Mouse (Mus musculus): ENCODE results near the gene Rybp.
A peak's percentile ranks its signal among the peaks of the same experiment; 100 is the strongest.

Rybp gene

GRCm38 (mm10) chr6:100287334-100288015 lies at the start of gene Rybp:
TSS of gene Rybp (minus strand) at chr6:100287485.
- peak; percentile 84 for DNase-seq (ENCODE audit: low read depth, low spot score)

GRCm38 (mm10) chr6:100336591-100337148 lies 49.4 kb upstream of the Rybp start:
- no peak for DNase-seq (ENCODE audit: low read depth, low spot score)

- no peak for DNase-seq (ENCODE audit: low read depth, low spot score)
Observed at GRCm38 (mm10) chr6:100335506-100336144, 48.3 kb upstream of the Rybp start.

GRCm38 (mm10) chr6:100333745-100334144 lies 46.5 kb upstream of the Rybp start:
- no peak for DNase-seq (ENCODE audit: low read depth, low spot score)

DNA sequence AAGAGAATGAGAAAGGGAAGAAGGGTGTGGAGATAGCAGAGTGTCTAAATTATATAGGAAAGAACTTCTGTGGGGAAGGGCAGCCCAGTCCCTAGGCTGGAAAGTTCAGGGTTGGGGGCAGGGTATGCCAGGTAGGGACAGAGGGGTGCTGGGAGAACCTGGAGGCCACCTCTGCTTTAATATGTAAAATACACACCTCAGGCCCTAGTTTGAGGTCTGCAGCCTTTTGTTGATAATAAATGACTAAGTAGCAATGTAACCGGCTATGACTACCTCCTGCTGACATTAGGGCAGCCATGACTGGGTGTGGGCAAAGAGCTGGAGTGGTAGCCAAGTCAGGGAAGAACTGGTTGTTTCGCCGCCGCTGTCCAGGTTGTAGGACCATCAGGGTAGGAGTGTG lies 45.2 kb upstream of the Rybp start:
- no peak for DNase-seq (ENCODE audit: low read depth, low spot score)

- no peak for DNase-seq (ENCODE audit: low read depth, low spot score)
Observed at GRCm38 (mm10) chr6:100331582-100331981, 44.3 kb upstream of the Rybp start.

DNA sequence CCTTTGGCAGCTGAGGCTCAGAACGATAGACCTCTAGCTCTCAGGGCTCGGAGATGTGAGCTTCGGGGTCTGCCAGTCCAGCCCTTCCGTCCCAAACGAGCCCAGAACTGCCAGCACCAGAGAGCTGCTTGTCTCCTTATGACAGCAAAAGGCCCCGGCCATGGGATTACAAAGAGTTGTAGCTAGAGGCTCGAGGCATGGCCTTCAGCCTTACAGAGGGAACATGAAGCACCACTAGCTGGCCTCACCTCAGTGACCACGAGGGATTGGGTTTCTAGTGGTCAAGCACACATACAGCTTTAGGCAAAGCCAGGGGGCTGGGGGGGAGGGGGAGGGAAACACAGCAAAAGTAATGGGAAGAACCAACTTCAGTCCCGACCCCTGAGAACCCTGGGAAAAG lies 43.8 kb upstream of the Rybp start:
- no peak for DNase-seq (ENCODE audit: low read depth, low spot score)

GRCm38 (mm10) chr6:100329542-100329941 lies 42.3 kb upstream of the Rybp start:
- no peak for DNase-seq (ENCODE audit: low read depth, low spot score)

GRCm38 (mm10) chr6:100327050-100327449 lies 39.8 kb upstream of the Rybp start:
- no peak for DNase-seq (ENCODE audit: low read depth, low spot score)

DNA sequence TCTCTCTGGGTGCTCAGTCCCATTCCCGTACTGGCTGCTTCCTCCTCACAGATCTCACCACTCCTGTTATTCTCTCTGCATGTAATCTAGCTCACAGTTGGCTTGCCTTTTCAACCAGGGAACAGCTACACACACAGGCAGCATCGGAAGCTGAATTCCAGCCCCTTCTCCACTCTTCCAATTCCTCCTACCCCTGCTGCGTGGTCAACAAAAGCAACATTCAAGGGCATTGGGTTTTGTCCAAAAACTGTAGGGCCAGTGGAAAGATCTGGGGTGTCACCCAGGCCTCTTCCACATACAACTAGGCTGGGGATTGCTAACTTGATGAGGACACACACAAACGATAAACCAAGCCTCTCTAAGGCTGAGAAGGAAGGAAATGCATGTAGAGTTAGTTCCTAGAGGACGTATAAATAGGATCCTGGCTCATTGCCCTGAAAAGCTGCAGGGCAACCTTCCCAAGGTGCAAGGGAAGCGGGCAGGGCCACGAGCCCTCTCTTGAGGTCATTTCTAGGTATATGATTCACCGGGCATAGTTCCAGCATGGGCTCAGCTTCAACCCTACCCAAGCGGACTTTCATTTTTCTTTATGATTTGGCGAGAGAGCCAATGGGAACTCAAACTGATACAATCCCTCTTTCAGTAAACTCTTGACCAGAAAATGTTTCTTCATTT lies 36.6 kb upstream of the Rybp start:
- DNase-seq (ENCODE audit: low read depth, low spot score), result no peak

GRCm38 (mm10) chr6:100322561-100322960 lies 35.3 kb upstream of the Rybp start:
- no peak for DNase-seq (ENCODE audit: low read depth, low spot score)

GRCm38 (mm10) chr6:100322145-100322544 lies 34.9 kb upstream of the Rybp start:
- DNase-seq (ENCODE audit: low read depth, low spot score), result no peak

GRCm38 (mm10) chr6:100314201-100314600 lies 26.9 kb upstream of the Rybp start:
- DNase-seq (ENCODE audit: low read depth, low spot score), result no peak

DNA sequence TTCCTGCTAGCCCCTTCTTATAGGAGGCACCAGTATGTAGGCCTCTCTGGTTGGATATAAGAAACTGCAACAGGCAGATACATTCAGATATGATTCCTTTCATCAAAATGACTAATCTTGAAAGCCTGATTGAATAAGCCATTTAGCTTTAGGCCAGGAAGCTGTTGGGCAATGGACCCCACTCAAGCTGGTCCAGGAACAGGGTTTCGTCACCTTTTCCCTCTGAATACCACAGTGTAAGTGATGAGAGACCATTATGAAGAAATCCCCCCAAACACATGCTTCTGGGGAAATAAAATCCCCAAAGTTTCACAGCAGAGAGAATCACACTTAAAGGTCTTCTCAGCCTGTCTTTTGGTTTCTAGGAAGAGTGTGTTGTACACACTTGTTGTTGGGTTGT lies 23.9 kb upstream of the Rybp start:
- no peak for DNase-seq (ENCODE audit: low read depth, low spot score)

DNA sequence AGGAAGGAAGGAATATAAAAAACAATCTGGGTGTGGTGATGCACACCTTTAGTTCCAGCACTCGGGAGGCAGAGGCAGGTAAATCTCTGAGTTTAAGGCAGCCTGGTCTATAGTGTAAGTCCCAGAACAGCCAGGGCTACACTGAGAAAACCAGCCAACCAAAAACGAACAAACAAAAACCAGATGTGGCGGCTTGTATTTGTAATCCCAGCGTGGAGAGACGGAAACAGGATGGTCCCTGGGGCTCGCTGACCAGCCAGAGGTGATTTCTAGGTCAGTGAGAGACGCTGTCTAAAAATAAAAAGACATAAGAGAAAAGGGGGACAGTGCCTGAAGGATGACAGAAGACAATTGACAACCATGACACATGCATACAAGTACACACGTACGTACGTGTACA lies 17.5 kb upstream of the Rybp start:
- DNase-seq (ENCODE audit: low read depth, low spot score), result no peak

- no peak for DNase-seq (ENCODE audit: low read depth, low spot score)
Observed at GRCm38 (mm10) chr6:100301410-100302108, 14.3 kb upstream of the Rybp start.

DNA sequence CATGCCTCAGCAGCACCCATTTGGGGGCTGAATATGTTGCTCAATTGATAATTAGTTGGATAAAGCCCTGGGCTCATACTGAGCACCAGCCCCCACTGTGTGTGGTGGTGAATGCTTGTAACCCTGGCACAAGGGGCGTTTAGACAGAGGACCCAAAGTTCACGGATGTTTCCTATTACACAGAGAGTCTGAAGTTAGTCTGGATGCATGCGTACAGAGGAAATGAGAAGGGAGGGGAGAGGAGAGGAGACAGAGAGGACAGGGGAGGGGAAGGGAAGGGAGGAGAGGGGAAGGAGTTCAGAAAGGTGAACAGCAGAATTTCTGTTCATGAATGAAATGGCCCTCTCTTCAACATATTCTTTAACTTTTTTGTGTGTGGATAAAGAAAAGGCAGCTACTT lies 13.5 kb upstream of the Rybp start:
- no peak for DNase-seq (ENCODE audit: low read depth, low spot score)

GRCm38 (mm10) chr6:100298945-100299344 lies 11.7 kb upstream of the Rybp start:
- DNase-seq (ENCODE audit: low read depth, low spot score), result no peak

- DNase-seq (ENCODE audit: low read depth, low spot score), result no peak
Observed at GRCm38 (mm10) chr6:100297536-100297935, 10.3 kb upstream of the Rybp start.

- DNase-seq (ENCODE audit: low read depth, low spot score), result no peak
Observed at GRCm38 (mm10) chr6:100292411-100292810, 5.1 kb upstream of the Rybp start.

DNA sequence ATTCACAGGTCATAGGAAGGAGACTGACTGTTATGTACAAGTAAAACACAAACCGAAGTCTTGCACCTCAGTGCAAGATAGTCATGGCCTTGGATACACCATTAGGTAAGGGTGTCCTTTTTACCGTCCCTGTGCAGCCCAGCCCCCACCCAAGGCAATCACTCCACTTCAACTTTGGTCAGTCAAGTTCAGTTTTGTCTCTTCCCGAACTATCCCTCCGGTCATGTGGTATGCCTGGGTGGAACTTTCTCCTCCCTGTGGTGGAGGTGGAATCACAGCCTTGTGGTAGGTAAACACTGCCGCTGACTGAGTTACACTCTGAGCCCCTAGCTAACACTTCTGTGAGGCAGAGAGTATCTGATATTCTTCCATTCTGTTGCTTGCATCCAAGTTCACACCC lies 1.8 kb upstream of the Rybp start:
- DNase-seq (ENCODE audit: low read depth, low spot score), result no peak

- no peak for DNase-seq (ENCODE audit: low read depth, low spot score)
Observed at GRCm38 (mm10) chr6:100288730-100289035, 1.4 kb upstream of the Rybp start.

Data from c-Kit-negative CD71-positive TER-119-positive erythroid progenitor cells, embryonic 14.5 days (primary cell).